Mouse (Mus musculus) CH12.LX (cell line): ENCODE results near the gene Gria4. TPM values are rescaled to one million over a fixed set of nuclear protein-coding genes. Genes with fewer than 3 reads are reported as not detected.
A peak's percentile ranks its signal among the peaks of the same experiment; 100 is the strongest.

ENCODE experiments used
- DNase-seq: peaks from one replicate; pipeline ENCODE4 v3.0.0-alpha.2; 2013; ENCODE audit errors: extremely low read depth
- H3K27ac ChIP-seq: 2 replicates; pipeline ENCODE4 v1.5.1; 2012; ENCODE audit warnings: low read depth, mild to moderate bottlenecking, control low read depth, moderate library complexity; ENCODE audit not compliant: insufficient read depth
- H3K27me3 ChIP-seq: replicated peaks from 2 replicates; pipeline ENCODE3; 2012; ENCODE audit warnings: inconsistent platforms
- H3K36me3 ChIP-seq, 2 experiments: replicated peaks in 1 of 2; 2 replicates each; pipeline versions ENCODE3 to v1.6.1; 2012; ENCODE audit warnings: inconsistent platforms in 1 of 2, low read length in 1 of 2, mild to moderate bottlenecking in 1 of 2, mixed read lengths in 1 of 2, moderate library complexity in 1 of 2; ENCODE audit not compliant: control insufficient read depth in 1 of 2, insufficient read depth in 1 of 2
- H3K4me1 ChIP-seq, 2 experiments: 2 replicates each; pipeline ENCODE4 v1.6.1; 2012; ENCODE audit warnings: inconsistent platforms in 1 of 2, moderate library complexity in 1 of 2; ENCODE audit not compliant: insufficient read depth in 2 of 2, control insufficient read depth in 1 of 2
- H3K4me2 ChIP-seq: 2 replicates; pipeline ENCODE4 v1.6.1; 2012; ENCODE audit warnings: low read depth, mild to moderate bottlenecking, control low read depth; ENCODE audit not compliant: poor library complexity, insufficient read depth, severe bottlenecking
- H3K4me3 ChIP-seq, 3 experiments: fragments of 150-350 bp in 1 of 3; sonication (generic) in 1 of 3; replicated peaks in 1 of 3; 2 replicates each; pipeline versions ENCODE3 to v1.5.1; 2011 to 2012; ENCODE audit warnings: low read depth in 2 of 3, low read length in 2 of 3, mild to moderate bottlenecking in 2 of 3, moderate library complexity in 2 of 3, control low read depth in 1 of 3, improper control_type of control experiment in 1 of 3, inconsistent platforms in 1 of 3, mixed read lengths in 1 of 3; ENCODE audit not compliant: poor library complexity in 1 of 3
- H3K79me2 ChIP-seq: replicated peaks from 2 replicates; pipeline ENCODE4 v1.6.1; 2012; ENCODE audit warnings: mild to moderate bottlenecking, moderate library complexity; ENCODE audit not compliant: control insufficient read depth, poor library complexity, insufficient read depth, severe bottlenecking; ENCODE audit errors: extremely low read depth
- H3K9ac ChIP-seq: 2 replicates; pipeline ENCODE4 v1.6.1; 2012; ENCODE audit warnings: low read depth, mild to moderate bottlenecking, control low read depth, moderate library complexity; ENCODE audit not compliant: insufficient read depth
- H3K9me3 ChIP-seq: replicated peaks from 2 replicates; pipeline ENCODE3; 2012; ENCODE audit warnings: low read length, inconsistent platforms, mixed read lengths
- CHD2 ChIP-seq: IDR thresholded peaks from 2 replicates; pipeline ENCODE4 v1.6.1; 2011; ENCODE audit warnings: low read length, improper control_type of control experiment
- CTCF ChIP-seq, 2 experiments: IDR thresholded peaks in 1 of 2; conservative IDR thresholded peaks in 1 of 2; 2 replicates each; pipeline ENCODE4 v1.5.1; 2011 to 2012; ENCODE audit warnings: low read depth in 2 of 2, low read length in 2 of 2, improper control_type of control experiment in 1 of 2, inconsistent platforms in 1 of 2, mild to moderate bottlenecking in 1 of 2, moderate library complexity in 1 of 2
- E2F4 ChIP-seq: IDR thresholded peaks from 2 replicates; pipeline ENCODE4 v1.6.1; 2011; ENCODE audit warnings: low read depth, low read length, improper control_type of control experiment; ENCODE audit not compliant: insufficient replicate concordance
- EP300 ChIP-seq: IDR thresholded peaks from 2 replicates; pipeline ENCODE4 v1.6.1; 2011; ENCODE audit warnings: low read length, improper control_type of control experiment
- ETS1 ChIP-seq: conservative IDR thresholded peaks from 2 replicates; pipeline ENCODE4 v1.6.1; 2012; ENCODE audit warnings: low read depth, mild to moderate bottlenecking, inconsistent platforms, low read length, improper control_type of control experiment, moderate library complexity
- IRF4 ChIP-seq: IDR thresholded peaks from 2 replicates; pipeline ENCODE4 v1.6.1; 2014; ENCODE audit warnings: low read depth, mild to moderate bottlenecking, inconsistent platforms, low read length, improper control_type of control experiment
- MEF2A ChIP-seq: IDR thresholded peaks from 2 replicates; pipeline ENCODE4 v1.6.1; 2014; ENCODE audit warnings: low read depth, mild to moderate bottlenecking, inconsistent platforms, low read length, improper control_type of control experiment, borderline replicate concordance
- MXI1 ChIP-seq: IDR thresholded peaks from 2 replicates; pipeline ENCODE4 v1.6.1; 2011; ENCODE audit warnings: mild to moderate bottlenecking, low read depth, low read length, improper control_type of control experiment
- MYC ChIP-seq: IDR thresholded peaks from 2 replicates; pipeline ENCODE4 v1.6.1; 2011; ENCODE audit warnings: low read depth, mild to moderate bottlenecking, improper control_type of control experiment, low read length
- NRF1 ChIP-seq: IDR thresholded peaks from 2 replicates; pipeline ENCODE4 v1.6.1; 2014; ENCODE audit warnings: low read depth, mild to moderate bottlenecking, inconsistent platforms, low read length, improper control_type of control experiment, moderate library complexity
- PAX5 ChIP-seq: IDR thresholded peaks from 2 replicates; pipeline ENCODE4 v1.6.1; 2012; ENCODE audit warnings: low read length, inconsistent platforms, mixed read lengths
- SIN3A ChIP-seq: IDR thresholded peaks from 2 replicates; pipeline ENCODE4 v1.6.1; 2012; ENCODE audit warnings: low read length, improper control_type of control experiment, inconsistent platforms
- TCF12 ChIP-seq: IDR thresholded peaks from 2 replicates; pipeline ENCODE4 v1.6.1; 2014; ENCODE audit warnings: low read depth, mild to moderate bottlenecking, inconsistent platforms, low read length, improper control_type of control experiment
- UBTF ChIP-seq: IDR thresholded peaks from 2 replicates; pipeline ENCODE4 v1.6.1; 2012; ENCODE audit warnings: low read depth, mild to moderate bottlenecking, inconsistent platforms, low read length, improper control_type of control experiment, moderate library complexity
- USF1 ChIP-seq: IDR thresholded peaks from 2 replicates; pipeline ENCODE4 v1.6.1; 2014; ENCODE audit warnings: low read depth, mild to moderate bottlenecking, inconsistent platforms, low read length, improper control_type of control experiment
- USF2 ChIP-seq: conservative IDR thresholded peaks from 2 replicates; pipeline ENCODE4 v1.6.1; 2011; ENCODE audit warnings: low read depth, low read length, improper control_type of control experiment
- ZC3H11A ChIP-seq: IDR thresholded peaks from 2 replicates; pipeline ENCODE4 v1.6.1; 2012; ENCODE audit warnings: low read depth, mild to moderate bottlenecking, inconsistent platforms, low read length, improper control_type of control experiment
- dilution Hi-C: fragments of 300-500 bp; cut with MboI; formaldehyde crosslinking; loops from 2 replicates; pipeline ENCODE4 v1.14.3; 2020; ENCODE audit warnings: low sequenced_read_pairs; ENCODE audit not compliant: extremely low pct_unique_long_range_greater_than_20kb, extremely low pct_ligation_motif_present
- in situ Hi-C: fragments of 300-500 bp; cut with MboI; formaldehyde crosslinking; loops from 3 replicates; pipeline ENCODE4 v1.14.3; 2019; ENCODE audit warnings: low sequenced_read_pairs, low pct_ligation_motif_present, low pct_unique_long_range_greater_than_20kb, mixed read lengths
- polyA plus RNA-seq: library from polyadenylated mRNA; unstranded; fragments of >175 nt; gene quantifications from 2 replicates; pipeline ENCODE4 v1.2.1, GENCODE M21; 2012; ENCODE audit warnings: low read depth; ENCODE audit not compliant: insufficient read length
- total RNA-seq, 2 experiments: library from RNA; depleted of rRNA; stranded (reverse); fragments of 300-350 nt in 1 of 2; fragments of >200 nt in 1 of 2; gene quantifications; 2 replicates each; pipeline ENCODE4 v1.2.3; 2012 to 2014

The Gria4 gene
- total and polyA plus RNA-seq, 3 experiments: not detected

DNA sequence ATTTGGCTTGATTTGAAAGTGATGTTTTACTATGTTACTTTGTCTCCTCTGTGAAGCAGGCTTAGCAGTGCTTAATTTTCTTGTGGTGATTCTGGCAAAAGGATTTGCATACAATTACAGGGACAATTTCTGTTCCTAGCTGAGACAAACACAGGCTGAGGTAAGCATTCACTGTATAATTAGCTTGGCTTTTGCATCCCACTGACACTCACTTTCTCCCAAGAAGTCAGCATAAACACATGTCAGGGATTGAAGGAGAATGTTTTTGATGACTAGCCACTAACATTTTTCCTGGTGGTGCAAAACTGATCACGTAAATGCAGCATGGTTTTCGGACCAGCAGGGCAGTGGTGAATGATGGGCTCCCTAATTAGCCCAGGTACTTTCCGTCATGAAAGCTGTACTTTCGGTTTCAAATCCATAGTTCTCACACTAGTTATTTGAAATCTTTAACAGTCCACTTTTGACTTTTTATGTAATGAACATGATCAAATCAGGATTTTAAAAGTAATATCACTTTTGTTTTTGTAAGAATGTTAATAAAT lies 240.5 kb downstream of the Gria4 start:
- no peaks in the 10 kb centered on the region for H3K36me3 ChIP-seq
- H3K4me1 ChIP-seq: peaks cover 0 to 7% of the 10 kb centered on the region in 2 experiments; a peak in 1 of 4 replicates
- no peak overlapping the region for H3K9ac ChIP-seq
- no peaks in the 10 kb centered on the region for H3K27me3 ChIP-seq
- H3K79me2 ChIP-seq: no peaks in the 10 kb centered on the region
- DNase-seq: peak; percentile 62
- TF ChIP-seq ETS1 (peak; percentile 32; the same call in 1 of the 2 replicates), IRF4 (peak; percentile 60), USF2 (no peak)
- TF ChIP-seq, all 38 proteins: peak for 2
- Histone ChIP-seq H3K27ac (no peak overlapping the region), H3K9me3 (no peaks in the 10 kb centered on the region), H3K4me2 (peak overlapping the region; percentile 61; the same call in 1 of the 2 replicates), H3K4me3 (peak overlapping the region in 1 of 3 experiments; percentile 15)
- in situ Hi-C loops (no loop called here), dilution Hi-C loops (no loop called here)

DNA sequence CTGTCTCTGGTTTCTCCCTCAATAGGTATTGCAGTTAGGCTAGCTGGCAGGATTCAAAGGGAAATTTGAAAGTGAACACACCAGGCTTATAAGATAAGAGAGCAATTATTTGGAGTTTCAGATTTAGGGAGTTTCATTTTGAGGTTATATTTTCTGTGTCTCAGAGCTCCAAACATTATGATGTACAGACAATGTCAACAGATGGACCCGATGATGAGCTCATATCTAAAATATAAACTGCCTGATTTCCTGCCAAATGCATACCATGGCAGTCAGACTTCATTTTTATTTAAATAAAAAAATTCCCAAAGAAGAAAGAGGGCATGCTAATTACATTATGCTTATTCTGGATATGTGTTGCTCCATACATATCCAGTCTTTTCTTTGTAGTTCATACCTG lies 256.8 kb downstream of the Gria4 start:
- no peaks in the 10 kb centered on the region for H3K27me3 ChIP-seq
- no peak overlapping the region for H3K9ac ChIP-seq
- DNase-seq: no peak
- no peak for TF ChIP-seq NRF1
- TF ChIP-seq TCF12: no peak
- TF ChIP-seq MXI1: no peak
- no peak for TF ChIP-seq SIN3A
- no peak for TF ChIP-seq ZC3H11A
- TF ChIP-seq UBTF: no peak
- TF ChIP-seq USF2: no peak
- TF ChIP-seq CHD2: no peak
- no peak for TF ChIP-seq IRF4
- no peak for TF ChIP-seq USF1
- TF ChIP-seq MYC: no peak
- TF ChIP-seq MEF2A: no peak
- TF ChIP-seq CTCF (conservative IDR thresholded peaks at IDR 0.05 in 1 of 2, IDR thresholded peaks at IDR 0.05 in 1 of 2; ENCODE audit: low read depth in 2 of 2, low read length in 2 of 2): no peak
- no peak for TF ChIP-seq E2F4
- TF ChIP-seq PAX5: no peak
- no peak for TF ChIP-seq EP300
- no peak overlapping the region for H3K4me2 ChIP-seq
- H3K9me3 ChIP-seq: no peaks in the 10 kb centered on the region
- no peaks in the 10 kb centered on the region for H3K36me3 ChIP-seq
- peaks cover 3 to 7% of the 10 kb centered on the region in 2 experiments; a peak in 1 of 4 replicates for H3K4me1 ChIP-seq
- no peaks in the 10 kb centered on the region for H3K79me2 ChIP-seq
- no peak overlapping the region for H3K4me3 ChIP-seq
- dilution Hi-C loops (no loop called here), in situ Hi-C loops (no loop called here)
- H3K27ac ChIP-seq: no peak overlapping the region
